Mouse (Mus musculus) lung, adult 2 months (tissue): Measurements from ENCODE around the gene Cd200r2.

Experiments
- CTCF ChIP-seq: fragments of 200-500 bp; IDR thresholded peaks from 2 replicates; pipeline ENCODE4 v1.5.1; 2011; ENCODE audit warnings: mild to moderate bottlenecking, low read length, control low read depth; ENCODE audit not compliant: insufficient read depth
- POLR2A ChIP-seq: fragments of 200-500 bp; IDR thresholded peaks from 2 replicates; pipeline ENCODE4 v1.6.1; 2011; ENCODE audit warnings: low read depth, mild to moderate bottlenecking, control low read depth, low read length, borderline replicate concordance; ENCODE audit errors: extremely low read depth

GRCm38 (mm10) chr16:44818010-44818409, 48.9 kb upstream of the Cd200r2 start:
- no peak for TF ChIP-seq POLR2A
- TF ChIP-seq CTCF = no peak
